Mouse (Mus musculus) midbrain, postnatal 0 days (tissue): ENCODE results near the gene Psma5. TPM values are rescaled to one million over a fixed set of nuclear protein-coding genes. Genes with fewer than 3 reads are reported as not detected.
A peak's percentile ranks its signal among the peaks of the same experiment; 100 is the strongest.

ENCODE experiments used
- ATAC-seq: fragments of 200-750 bp; cut with Nextera tagmentation; 2 replicates; pipeline ENCODE4 v1.8.0; 2017; ENCODE audit warnings: moderate number of reproducible peaks, mild to moderate bottlenecking, moderate TSS enrichment, moderate library complexity; ENCODE audit not compliant: low FRiP score
- DNase-seq: peaks from one replicate; pipeline ENCODE4 v3.0.0-alpha.2; 2015; ENCODE audit warnings: low spot score
- H3K27ac ChIP-seq: fragments of 300-500 bp; sonication (generic); 2 replicates; pipeline ENCODE4 v1.5.1; 2014; ENCODE audit warnings: low read depth, mild to moderate bottlenecking, low read length, mixed read lengths
- H3K27me3 ChIP-seq: fragments of 300-500 bp; sonication (generic); 2 replicates; pipeline ENCODE4 v1.6.1; 2014; ENCODE audit warnings: low read length, control low read depth, mixed read lengths; ENCODE audit not compliant: insufficient read depth
- H3K36me3 ChIP-seq: fragments of 300-500 bp; sonication (generic); 2 replicates; pipeline ENCODE4 v1.6.1; 2014; ENCODE audit warnings: low read length, control low read depth, mixed read lengths; ENCODE audit not compliant: insufficient read depth
- H3K4me1 ChIP-seq: fragments of 300-500 bp; sonication (generic); 2 replicates; pipeline ENCODE4 v1.6.1; 2014; ENCODE audit warnings: mild to moderate bottlenecking, control low read depth, antibody characterized with exemption, low read length, mixed read lengths; ENCODE audit not compliant: insufficient read depth
- H3K4me2 ChIP-seq: fragments of 300-500 bp; sonication (generic); 2 replicates; pipeline ENCODE4 v1.6.1; 2014; ENCODE audit warnings: low read depth, mild to moderate bottlenecking, low read length, mixed read lengths; ENCODE audit not compliant: poor library complexity, severe bottlenecking
- H3K4me3 ChIP-seq: fragments of 300-500 bp; sonication (generic); 2 replicates; pipeline ENCODE4 v1.5.1; 2014; ENCODE audit warnings: low read depth, mild to moderate bottlenecking, low read length, moderate library complexity
- H3K9ac ChIP-seq: fragments of 300-500 bp; sonication (generic); replicated peaks from 2 replicates; pipeline ENCODE4 v1.6.1; 2014; ENCODE audit warnings: mild to moderate bottlenecking, low read length, moderate library complexity, mixed read lengths; ENCODE audit not compliant: poor library complexity, severe bottlenecking
- H3K9me3 ChIP-seq: fragments of 300-500 bp; sonication (generic); 2 replicates; pipeline ENCODE4 v1.6.1; 2016; ENCODE audit warnings: low read length, control low read depth
- CTCF ChIP-seq: IDR thresholded peaks from 2 replicates; pipeline ENCODE4 v1.5.1; 2016; ENCODE audit warnings: antibody characterized with exemption, mild to moderate bottlenecking
- WGBS: fragments of 180-500 bp; shearing (Covaris S2); extraction: QIAGEN DNeasy Blood & Tissue Kit; methylation state at CpG from one replicate; pipeline ENCODE4 v1.1.7; 2014; 5-methylcytosine and 5-hydroxymethylcytosine counted together
- polyA plus RNA-seq: library from polyadenylated mRNA; unstranded; fragments of >200 nt; fragmentation: Nextera tagmentation; extraction: Ambion mirVana; gene quantifications from 2 replicates; pipeline ENCODE4 v1.2.1, GENCODE M21; 2015
- total RNA-seq: library from RNA; depleted of rRNA; stranded (reverse); fragments of >200 nt; gene quantifications from 2 replicates; pipeline ENCODE4 v1.2.3, GENCODE M21; 2014

Psma5 gene
- total and polyA plus RNA-seq, 2 experiments from 2014 or later: 93.3 to 221 TPM

- Histone ChIP-seq H3K4me3 (no peak overlapping the region), H3K36me3 (peaks cover 2% of the 10 kb centered on the region; the same call in 1 of the 2 replicates), H3K27me3 (no peaks in the 10 kb centered on the region), H3K4me2 (no peak overlapping the region), H3K9me3 (no peaks in the 10 kb centered on the region), H3K4me1 (no peaks in the 10 kb centered on the region), H3K9ac (no peak overlapping the region), H3K27ac (no peak overlapping the region)
- ATAC-seq (no peak), DNase-seq (no peak)
- WGBS: 62% methylated on average over 2 of the region's 2 CpGs
- no peak for TF ChIP-seq CTCF
These were observed 61.8 kb downstream of the Psma5 start for GRCm38 (mm10) chr3:108318517-108318916.

- ATAC-seq (no peak), DNase-seq (no peak)
- Histone ChIP-seq H3K4me1 (no peaks in the 10 kb centered on the region), H3K4me2 (no peak overlapping the region), H3K9ac (no peak overlapping the region), H3K4me3 (no peak overlapping the region), H3K27me3 (no peaks in the 10 kb centered on the region), H3K36me3 (peaks cover 13% of the 10 kb centered on the region), H3K27ac (no peak overlapping the region), H3K9me3 (no peaks in the 10 kb centered on the region)
- TF ChIP-seq CTCF: no peak
- 67% methylated on average over 4 of the region's 4 CpGs for WGBS
These were observed 64.9 kb downstream of the Psma5 start for GRCm38 (mm10) chr3:108321671-108322070.

GRCm38 (mm10) chr3:108322136-108322535 lies 65.4 kb downstream of the Psma5 start:
- Histone ChIP-seq H3K4me1 (no peaks in the 10 kb centered on the region), H3K36me3 (peaks cover 18% of the 10 kb centered on the region), H3K4me2 (no peak overlapping the region), H3K27ac (no peak overlapping the region), H3K9ac (no peak overlapping the region), H3K9me3 (no peaks in the 10 kb centered on the region), H3K27me3 (no peaks in the 10 kb centered on the region), H3K4me3 (no peak overlapping the region)
- TF ChIP-seq CTCF: no peak
- no peak for ATAC-seq
- DNase-seq: no peak
- WGBS: 91% methylated on average over 4 of the region's 4 CpGs

- DNase-seq (peak; percentile 40), ATAC-seq (no peak)
- H3K4me3 ChIP-seq: no peak overlapping the region
- H3K9ac ChIP-seq: no peak overlapping the region
- H3K4me1 ChIP-seq: no peaks in the 10 kb centered on the region
- no peak overlapping the region for H3K4me2 ChIP-seq
- no peaks in the 10 kb centered on the region for H3K27me3 ChIP-seq
- TF ChIP-seq CTCF: no peak
- no peak overlapping the region for H3K27ac ChIP-seq
- 93% methylated on average over 3 of the region's 3 CpGs for WGBS
- no peaks in the 10 kb centered on the region for H3K9me3 ChIP-seq
- peaks cover 22% of the 10 kb centered on the region for H3K36me3 ChIP-seq
These were observed 66.2 kb downstream of the Psma5 start for GRCm38 (mm10) chr3:108322962-108323361.

- peaks cover 30% of the 10 kb centered on the region for H3K36me3 ChIP-seq
These were observed 68.1 kb downstream of the Psma5 start for GRCm38 (mm10) chr3:108324837-108325236.

GRCm38 (mm10) chr3:108325521-108325920 lies 68.8 kb downstream of the Psma5 start:
- no peak overlapping the region for H3K4me3 ChIP-seq
- H3K27me3 ChIP-seq: no peaks in the 10 kb centered on the region
- no peak overlapping the region for H3K9ac ChIP-seq
- 95% methylated on average over 9 of the region's 9 CpGs for WGBS
- no peaks in the 10 kb centered on the region for H3K9me3 ChIP-seq
- no peak overlapping the region for H3K4me2 ChIP-seq
- H3K27ac ChIP-seq: no peak overlapping the region
- H3K4me1 ChIP-seq: no peaks in the 10 kb centered on the region
- no peak for TF ChIP-seq CTCF
- H3K36me3 ChIP-seq: peaks cover 37% of the 10 kb centered on the region
- DNase-seq (no peak), ATAC-seq (no peak)

More at GRCm38 (mm10) chr3:108324837-108325236, 68.1 kb downstream of the Psma5 start:
- DNase-seq (no peak), ATAC-seq (no peak)
- Histone ChIP-seq H3K4me1 (no peaks in the 10 kb centered on the region), H3K27me3 (no peaks in the 10 kb centered on the region), H3K9me3 (no peaks in the 10 kb centered on the region), H3K4me2 (no peak overlapping the region), H3K9ac (no peak overlapping the region), H3K4me3 (no peak overlapping the region), H3K27ac (no peak overlapping the region)
- WGBS: 72% methylated on average over 4 of the region's 4 CpGs
- no peak for TF ChIP-seq CTCF
